Mouse (Mus musculus) CH12.LX (cell line): ENCODE data around the gene Calcrl.

Experiments
- POLR2A ChIP-seq: IDR thresholded peaks from 2 replicates; pipeline ENCODE4 v1.6.1; 2011; ENCODE audit warnings: low read depth, mild to moderate bottlenecking, improper control_type of control experiment, low read length
- ZNF384 ChIP-seq: IDR thresholded peaks from 2 replicates; pipeline ENCODE4 v1.6.1; 2012; ENCODE audit warnings: low read depth, low read length, improper control_type of control experiment, inconsistent platforms

DNA sequence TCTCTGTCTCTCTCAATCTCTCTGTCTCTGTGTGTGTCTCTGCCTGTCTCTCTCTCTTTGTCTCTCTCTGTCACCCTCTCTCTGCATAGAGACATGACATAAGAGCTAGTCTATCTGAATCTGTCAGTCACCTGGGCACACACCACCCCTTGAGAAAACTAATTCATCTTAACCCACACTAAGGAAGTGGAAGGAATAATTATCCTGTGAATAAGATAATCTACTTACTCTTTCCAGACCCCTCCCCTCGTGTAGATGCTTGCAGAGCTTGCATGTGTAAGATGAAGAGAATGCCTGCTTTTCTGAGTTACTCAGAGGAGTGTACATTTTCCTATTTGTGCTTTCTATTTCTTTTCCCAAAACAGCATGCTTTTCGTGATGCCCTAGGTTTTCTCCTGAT lies 81.5 kb downstream of the Calcrl start:
- TF ChIP-seq POLR2A (no peak), ZNF384 (no peak)
